Mouse (Mus musculus) cortical plate, adult 2 months (tissue): ENCODE measurements around the gene Stub1. TPM values are rescaled to one million over a fixed set of nuclear protein-coding genes. Genes with fewer than 3 reads are reported as not detected.
A peak's percentile ranks its signal among the peaks of the same experiment; 100 is the strongest.

Source experiments
- H3K27ac ChIP-seq: fragments of 200-500 bp; 2 replicates; pipeline ENCODE4 v1.5.1; 2012; ENCODE audit warnings: low read length, control low read depth, inconsistent platforms; ENCODE audit not compliant: insufficient read depth
- H3K4me1 ChIP-seq: fragments of 200-500 bp; 2 replicates; pipeline ENCODE4 v1.6.1; 2011; ENCODE audit warnings: low read length; ENCODE audit not compliant: control insufficient read depth, insufficient read depth
- H3K4me3 ChIP-seq: fragments of 200-500 bp; 2 replicates; pipeline ENCODE4 v1.5.1; 2011; ENCODE audit warnings: mild to moderate bottlenecking, low read length, control low read depth; ENCODE audit not compliant: insufficient read depth
- CTCF ChIP-seq: fragments of 200-500 bp; IDR thresholded peaks from 2 replicates; pipeline ENCODE4 v1.5.1; 2011; ENCODE audit warnings: mild to moderate bottlenecking, control low read depth, low read length; ENCODE audit not compliant: insufficient read depth; ENCODE audit errors: extremely low read depth
- POLR2A ChIP-seq: fragments of 200-500 bp; IDR thresholded peaks from 2 replicates; pipeline ENCODE4 v1.6.1; 2011; ENCODE audit warnings: mild to moderate bottlenecking, low read length, control low read depth; ENCODE audit not compliant: insufficient read depth; ENCODE audit errors: extremely low read depth
- polyA plus RNA-seq: library from polyadenylated mRNA; depleted of rRNA; stranded (reverse); fragments of >200 nt; gene quantifications from 2 replicates; pipeline ENCODE4 v1.2.3, GENCODE M21; 2012

Stub1 gene
- polyA plus RNA-seq, 1 experiment: 284 TPM

DNA sequence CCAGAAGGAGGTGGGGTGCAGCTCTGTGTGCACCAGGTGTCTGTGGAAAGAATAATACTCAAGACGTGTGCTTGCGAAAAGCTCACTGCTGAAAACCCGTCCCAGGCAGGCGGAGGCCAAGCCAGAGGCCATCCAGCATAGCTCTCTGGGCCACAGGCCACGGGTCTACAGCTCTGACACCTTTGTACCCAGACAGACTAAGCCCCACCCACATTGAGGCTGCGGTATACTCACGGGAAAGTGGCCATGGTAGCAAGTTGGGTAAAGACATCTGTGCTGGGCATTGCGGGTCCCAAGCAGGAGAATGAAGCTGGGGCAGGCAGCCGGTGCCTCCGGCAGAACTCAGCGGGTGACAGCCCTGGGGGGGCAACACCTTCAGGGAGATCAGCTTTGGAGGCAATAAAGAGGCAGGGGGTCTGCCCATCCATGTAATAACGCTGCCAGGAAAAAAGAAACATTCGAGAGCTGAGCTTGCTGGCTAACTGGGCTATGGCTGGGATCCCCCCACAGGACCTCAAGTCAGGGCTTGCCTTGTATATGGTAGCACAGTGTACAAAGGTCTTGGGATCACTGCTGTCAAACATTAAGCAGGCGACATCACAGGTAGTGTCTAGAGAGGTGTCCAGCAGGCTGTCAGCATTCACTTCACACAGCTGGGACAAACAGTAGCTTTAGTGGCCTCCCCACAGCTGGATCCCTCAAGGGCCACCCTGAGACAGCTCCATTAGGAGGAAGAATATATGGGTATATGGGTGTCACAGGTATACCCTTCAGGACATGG, 6.4 kb upstream of the Stub1 start:
- no peak overlapping the region for H3K27ac ChIP-seq
- TF ChIP-seq POLR2A: no peak
- TF ChIP-seq CTCF: no peak
- peaks cover 10% of the 10 kb centered on the region for H3K4me1 ChIP-seq
- H3K4me3 ChIP-seq: no peak overlapping the region

DNA sequence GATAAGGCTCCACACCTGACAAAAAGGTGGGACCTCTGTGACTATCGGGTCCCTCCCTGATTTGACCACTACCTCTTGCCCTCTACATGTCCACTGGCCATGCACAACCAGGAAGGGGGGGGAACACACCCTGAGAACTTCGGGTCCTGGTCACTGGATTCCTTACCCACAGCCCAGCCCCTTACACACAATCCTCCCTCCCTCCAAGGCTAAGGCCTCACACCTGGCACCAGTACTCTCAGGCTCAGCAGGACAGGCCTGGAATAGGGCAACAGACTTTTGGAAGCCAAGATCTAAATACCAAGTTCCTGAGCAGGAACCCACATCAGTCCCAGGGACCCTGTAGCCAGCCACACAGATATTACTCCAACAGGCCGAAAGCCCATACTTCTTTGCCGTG, 5.7 kb upstream of the Stub1 start:
- peaks cover 10% of the 10 kb centered on the region for H3K4me1 ChIP-seq
- H3K27ac ChIP-seq: no peak overlapping the region
- no peak overlapping the region for H3K4me3 ChIP-seq
- TF ChIP-seq CTCF (no peak), POLR2A (no peak)

DNA sequence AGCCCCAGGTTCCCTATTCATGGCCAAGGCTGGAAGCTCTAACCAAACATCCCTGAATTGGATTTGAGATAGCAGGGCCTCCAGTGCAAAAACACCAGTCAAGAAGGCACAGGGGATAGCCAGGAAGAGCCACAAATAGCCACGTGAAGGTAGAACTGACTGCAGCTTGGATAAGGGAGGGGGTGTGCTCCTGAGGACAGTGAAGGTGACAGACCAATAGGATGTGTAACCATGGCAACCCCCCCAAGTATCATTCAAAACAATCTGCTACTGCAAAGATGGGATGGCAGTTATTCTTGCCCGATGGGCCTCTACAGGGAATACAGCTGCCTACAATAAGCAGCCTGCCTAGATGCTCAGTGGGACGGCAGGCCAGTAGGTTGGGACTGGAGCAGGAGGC, 4.3 kb upstream of the Stub1 start:
- no peak for TF ChIP-seq CTCF
- TF ChIP-seq POLR2A: no peak
- peak overlapping the region; percentile 69; the same call in 1 of the 2 replicates for H3K27ac ChIP-seq
- H3K4me3 ChIP-seq: no peak overlapping the region; the same call in 1 of the 2 replicates
- peaks cover 5% of the 10 kb centered on the region for H3K4me1 ChIP-seq

DNA sequence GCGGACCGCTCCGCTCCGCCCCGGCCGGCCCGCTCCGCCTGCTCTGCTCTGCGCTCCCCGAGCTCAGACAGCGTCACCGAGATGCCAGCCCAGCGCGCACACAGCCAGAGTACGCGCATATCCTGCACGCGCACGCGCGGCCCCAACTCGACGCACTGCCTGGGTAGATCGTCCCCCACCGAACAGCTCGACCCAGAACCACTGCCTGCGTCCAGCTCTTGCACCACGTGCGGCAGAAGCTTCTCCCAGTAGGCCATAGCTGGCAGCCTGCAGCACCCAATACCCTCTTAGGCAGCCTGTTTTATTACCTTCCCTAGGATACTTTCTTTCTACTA, 3.8 kb upstream of the Stub1 start, which contains the start of gene Rhbdl1:
Gene Rhbdl1, minus strand, starts transcription at position 220 of the 335 bp plus-strand sequence.
- peak within 1 kb of the TSS; percentile 51 for H3K4me3 ChIP-seq
- H3K27ac ChIP-seq: peak within 1 kb of the TSS; percentile 69
- peak; percentile 71; the same call in 1 of the 2 replicates for TF ChIP-seq POLR2A
- no peak for TF ChIP-seq CTCF
- H3K4me1 ChIP-seq: peaks cover 5% of the 10 kb centered on the region

DNA sequence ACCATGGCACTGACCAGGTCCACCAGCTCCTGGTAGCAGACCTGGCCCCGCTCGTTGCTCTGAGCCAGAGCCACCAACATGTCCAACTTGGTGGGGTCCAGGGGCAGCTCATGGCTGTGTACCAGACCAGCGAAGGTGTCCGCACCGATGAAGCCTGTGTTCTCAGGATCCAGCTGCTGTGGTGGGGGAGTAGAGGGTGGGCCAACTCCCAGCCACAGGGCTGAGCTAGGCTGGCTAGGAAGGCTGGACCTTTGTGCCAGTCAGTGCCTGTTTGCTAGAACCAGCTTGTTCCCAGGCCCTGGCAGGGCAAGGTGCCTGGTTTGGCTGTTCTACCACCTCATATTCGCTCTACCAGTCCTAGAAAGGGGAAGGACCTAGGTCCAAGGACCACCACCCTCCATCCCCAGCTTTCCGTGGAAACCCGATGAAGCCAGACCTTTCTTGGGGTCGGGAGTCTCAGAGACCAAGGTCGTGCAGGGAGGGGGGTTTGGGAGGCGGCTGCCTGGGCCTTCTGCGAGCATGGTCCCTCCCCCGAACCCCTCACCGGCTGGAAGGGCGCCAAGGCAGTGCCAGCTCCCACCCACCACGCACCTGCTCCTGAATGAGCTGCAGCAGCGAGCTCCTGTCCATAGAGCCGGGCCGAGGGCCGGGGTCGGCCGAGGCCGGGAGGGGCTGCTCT, 3.3 kb upstream of the Stub1 start:
- Histone ChIP-seq H3K4me1 (peaks cover 5% of the 10 kb centered on the region), H3K27ac (peak overlapping the region; percentile 69), H3K4me3 (peak overlapping the region; percentile 51)
- TF ChIP-seq POLR2A: no peak
- no peak for TF ChIP-seq CTCF

DNA sequence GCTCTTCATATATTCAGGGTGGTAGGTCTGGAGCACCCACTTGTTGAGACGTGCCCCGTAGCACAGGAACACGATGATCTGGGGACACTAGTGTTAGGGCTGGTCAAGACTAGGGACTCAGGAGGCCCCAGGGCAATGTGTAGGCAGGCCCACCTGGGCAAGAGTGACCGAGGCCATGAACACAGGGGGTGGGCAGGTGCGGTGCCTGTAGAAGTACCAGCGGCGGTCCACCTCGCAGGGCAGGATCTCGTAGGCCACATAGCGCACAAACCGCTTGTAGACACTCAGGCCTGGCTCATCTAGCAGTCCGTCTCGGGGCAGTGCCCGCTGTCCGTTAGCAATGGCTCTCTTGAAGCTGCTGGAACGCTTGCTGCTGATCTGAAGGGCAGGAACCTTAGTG, 2.6 kb upstream of the Stub1 start:
- Histone ChIP-seq H3K27ac (peak overlapping the region; percentile 69; the same call in 1 of the 2 replicates), H3K4me3 (peak overlapping the region; percentile 51; the same call in 1 of the 2 replicates), H3K4me1 (peaks cover 6% of the 10 kb centered on the region)
- TF ChIP-seq POLR2A (no peak), CTCF (no peak)

DNA sequence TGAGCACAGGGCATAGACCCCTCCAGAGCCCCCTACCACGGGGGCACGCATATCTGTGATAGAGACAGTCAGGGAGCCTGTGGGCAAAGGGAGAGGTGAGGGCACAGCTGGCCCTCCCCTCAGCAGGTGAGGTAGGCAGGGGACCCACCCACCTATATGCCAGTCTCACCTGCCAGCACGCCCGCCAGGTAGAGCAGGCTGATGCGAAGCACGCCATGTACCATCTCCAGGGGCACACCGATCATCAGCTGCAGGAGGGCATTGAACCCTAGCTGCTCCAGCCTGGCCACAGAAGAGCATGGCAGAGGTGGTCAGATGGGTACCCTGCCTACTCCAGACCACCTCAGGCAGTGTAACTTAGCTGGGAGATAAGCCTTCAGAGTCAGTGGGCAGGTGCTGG, 2.1 kb upstream of the Stub1 start:
- H3K4me1 ChIP-seq: peaks cover 6% of the 10 kb centered on the region
- H3K4me3 ChIP-seq: peak overlapping the region; percentile 51; the same call in 1 of the 2 replicates
- no peak for TF ChIP-seq POLR2A
- no peak for TF ChIP-seq CTCF
- no peak overlapping the region for H3K27ac ChIP-seq

DNA sequence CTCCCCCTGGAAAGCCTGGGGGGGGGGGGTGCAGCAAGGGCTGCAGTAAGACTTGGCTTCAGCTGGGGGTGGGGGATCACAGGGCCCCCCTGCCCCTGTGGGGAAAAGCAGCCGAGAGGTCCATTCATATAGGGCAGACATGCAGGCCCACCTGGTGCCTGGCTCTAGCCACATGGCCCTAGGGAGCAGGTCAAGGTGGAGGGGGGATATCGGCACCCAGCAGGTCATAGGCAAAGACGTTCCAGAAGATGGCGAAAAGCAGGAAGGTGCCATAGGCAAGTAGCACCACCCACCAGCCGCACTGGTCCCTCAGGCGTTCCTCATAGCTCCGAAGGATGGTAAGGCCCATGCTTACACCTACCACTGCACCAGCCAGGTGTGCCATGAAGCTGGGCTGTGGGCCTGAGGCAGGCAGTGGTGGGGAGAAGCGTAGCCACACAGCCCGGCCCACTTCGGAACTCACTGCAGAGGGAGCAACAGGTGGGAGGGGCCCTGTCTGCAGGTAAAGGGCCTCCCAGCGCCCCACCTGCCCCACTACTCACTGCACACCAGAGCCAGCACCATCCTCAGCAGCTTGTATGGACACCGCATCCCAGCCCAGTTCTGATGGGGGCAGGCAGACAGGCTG, 1.5 kb upstream of the Stub1 start:
- Histone ChIP-seq H3K4me1 (peaks cover 6% of the 10 kb centered on the region), H3K4me3 (peak overlapping the region; percentile 79; the same call in 1 of the 2 replicates), H3K27ac (no peak overlapping the region)
- TF ChIP-seq CTCF: no peak
- TF ChIP-seq POLR2A: no peak

DNA sequence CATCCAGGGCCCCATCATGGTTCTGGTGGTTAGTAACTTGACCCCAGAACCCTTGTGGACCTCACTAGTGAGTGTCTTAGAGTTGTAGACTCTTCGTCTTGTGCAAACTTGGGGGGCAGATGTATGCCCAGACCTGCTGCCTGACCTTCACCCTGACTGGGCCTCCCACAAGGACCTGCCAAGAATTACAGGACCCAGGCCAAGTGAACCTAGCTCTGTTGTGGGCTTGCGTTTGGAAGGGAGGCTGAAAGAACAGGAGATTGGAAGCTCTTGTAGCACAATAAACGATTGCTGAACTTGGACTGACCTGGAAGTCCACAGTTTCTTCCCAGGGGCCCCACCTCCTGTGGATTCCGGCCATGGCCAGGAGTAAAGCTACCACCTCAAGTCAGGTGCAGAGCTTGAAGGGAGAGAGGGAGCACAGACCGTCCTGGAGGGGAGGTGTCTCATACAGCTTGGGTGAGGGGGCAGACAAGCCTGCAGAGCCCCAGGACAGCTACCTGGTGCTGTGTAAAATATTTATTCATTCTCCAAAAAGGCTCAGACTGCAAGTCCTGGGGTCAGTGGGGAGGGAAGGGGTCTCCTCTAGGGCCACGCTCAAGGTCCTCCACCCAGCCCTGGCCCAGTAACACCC, 874 bp upstream of the Stub1 start:
- Histone ChIP-seq H3K4me1 (peaks cover 6% of the 10 kb centered on the region), H3K27ac (0 out of 2 replicates have a peak overlapping the region, but pooled peaks have one; percentile 97), H3K4me3 (peak overlapping the region; percentile 79)
- no peak for TF ChIP-seq CTCF
- TF ChIP-seq POLR2A: no peak
